Mouse (Mus musculus): ENCODE results near the gene Cdc42ep4. TPM values are rescaled to one million over a fixed set of nuclear protein-coding genes. Genes with fewer than 3 reads are reported as not detected.
A peak's percentile ranks its signal among the peaks of the same experiment; 100 is the strongest.

Gene Cdc42ep4
- total RNA-seq (2017), result 12.2 to 24.2 TPM (median 16.6 TPM) in 3 replicates

- peak; percentile 66 for ATAC-seq (replicated peaks; ENCODE audit: insufficient number of reproducible peaks, low FRiP score, low TSS enrichment, poor library complexity, severe bottlenecking)
Measured at GRCm38 (mm10) chr11:113751484-113752084, at the start of gene Cdc42ep4. Gene Cdc42ep4, minus strand, starts transcription at chr11:113751881.

DNA sequence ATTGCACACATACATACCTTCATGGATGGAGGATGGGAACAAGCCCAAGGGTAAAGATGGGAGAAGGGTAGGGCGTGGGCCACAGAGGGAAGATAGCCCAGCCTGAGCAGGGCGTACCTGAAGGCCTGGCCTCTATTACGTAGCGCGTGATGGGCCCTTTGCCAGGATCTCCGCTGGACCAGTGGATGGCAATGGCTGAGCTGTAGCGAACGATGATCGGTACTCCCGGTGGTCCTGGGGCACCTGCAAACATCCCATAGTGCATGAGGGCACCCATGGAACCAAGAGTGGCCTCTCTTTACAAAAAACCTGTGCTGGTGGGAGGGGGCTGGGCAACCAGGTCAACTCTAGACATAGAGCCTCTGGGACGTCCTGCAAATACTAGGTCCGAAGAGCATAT lies 48.3 kb upstream of the Cdc42ep4 start:
- no peak for ATAC-seq (replicated peaks; ENCODE audit: insufficient number of reproducible peaks, low FRiP score, low TSS enrichment, poor library complexity, severe bottlenecking)

- no peak for ATAC-seq (replicated peaks; ENCODE audit: insufficient number of reproducible peaks, low FRiP score, low TSS enrichment, poor library complexity, severe bottlenecking)
Measured at GRCm38 (mm10) chr11:113799041-113799447, 47.4 kb upstream of the Cdc42ep4 start.

- ATAC-seq (replicated peaks; ENCODE audit: insufficient number of reproducible peaks, low FRiP score, low TSS enrichment, poor library complexity, severe bottlenecking), result no peak
Measured at GRCm38 (mm10) chr11:113798011-113798410, 46.3 kb upstream of the Cdc42ep4 start.

DNA sequence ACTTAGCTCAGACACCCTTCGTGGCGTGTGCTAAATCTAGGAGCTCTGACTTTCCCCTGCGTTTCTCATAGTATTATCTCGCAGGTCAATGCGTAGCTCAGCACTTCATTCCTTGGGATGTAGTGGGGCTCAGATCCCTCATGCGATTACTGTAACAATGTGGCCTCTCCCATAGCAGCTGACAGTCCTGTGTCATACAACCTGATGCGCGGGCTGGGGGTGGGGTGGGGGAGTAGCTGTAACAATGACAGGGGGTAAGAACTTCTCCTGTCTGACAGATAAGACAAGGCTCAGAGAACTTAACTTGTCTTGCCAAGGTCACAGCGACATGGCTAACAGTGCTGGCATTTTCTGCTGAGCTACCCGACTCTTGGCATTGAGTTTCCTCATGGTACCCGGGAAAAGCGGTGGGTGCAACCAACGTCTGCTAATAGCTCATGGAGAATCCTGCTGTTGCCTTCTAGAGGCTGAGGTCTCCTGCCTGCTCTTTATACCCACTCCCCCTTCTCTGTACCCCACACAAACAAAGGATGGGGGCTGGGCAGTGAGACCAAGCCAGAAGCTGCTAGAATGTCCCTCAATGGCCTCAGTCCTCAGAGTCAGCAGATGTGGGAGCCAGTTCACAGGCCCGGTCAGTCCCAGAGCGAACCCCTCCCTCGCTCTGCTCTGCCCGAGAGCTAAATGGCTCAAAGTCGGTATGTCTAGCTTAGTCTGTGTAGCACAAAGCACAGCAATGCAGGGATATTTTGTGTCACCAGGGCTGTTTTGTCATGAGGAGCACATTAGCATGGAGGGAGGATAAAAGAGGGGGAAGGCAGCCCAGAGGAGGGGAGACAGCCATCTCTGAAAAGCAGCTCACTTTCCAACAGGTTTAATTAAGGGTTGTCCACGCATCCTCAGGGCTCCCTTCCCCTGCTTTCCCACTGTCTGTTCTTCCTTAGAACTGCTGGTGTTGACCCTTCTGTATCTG lies 45.6 kb upstream of the Cdc42ep4 start:
- no peak for ATAC-seq (replicated peaks; ENCODE audit: insufficient number of reproducible peaks, low FRiP score, low TSS enrichment, poor library complexity, severe bottlenecking)

- no peak for ATAC-seq (replicated peaks; ENCODE audit: insufficient number of reproducible peaks, low FRiP score, low TSS enrichment, poor library complexity, severe bottlenecking)
Measured at GRCm38 (mm10) chr11:113795846-113796245, 44.2 kb upstream of the Cdc42ep4 start.

DNA sequence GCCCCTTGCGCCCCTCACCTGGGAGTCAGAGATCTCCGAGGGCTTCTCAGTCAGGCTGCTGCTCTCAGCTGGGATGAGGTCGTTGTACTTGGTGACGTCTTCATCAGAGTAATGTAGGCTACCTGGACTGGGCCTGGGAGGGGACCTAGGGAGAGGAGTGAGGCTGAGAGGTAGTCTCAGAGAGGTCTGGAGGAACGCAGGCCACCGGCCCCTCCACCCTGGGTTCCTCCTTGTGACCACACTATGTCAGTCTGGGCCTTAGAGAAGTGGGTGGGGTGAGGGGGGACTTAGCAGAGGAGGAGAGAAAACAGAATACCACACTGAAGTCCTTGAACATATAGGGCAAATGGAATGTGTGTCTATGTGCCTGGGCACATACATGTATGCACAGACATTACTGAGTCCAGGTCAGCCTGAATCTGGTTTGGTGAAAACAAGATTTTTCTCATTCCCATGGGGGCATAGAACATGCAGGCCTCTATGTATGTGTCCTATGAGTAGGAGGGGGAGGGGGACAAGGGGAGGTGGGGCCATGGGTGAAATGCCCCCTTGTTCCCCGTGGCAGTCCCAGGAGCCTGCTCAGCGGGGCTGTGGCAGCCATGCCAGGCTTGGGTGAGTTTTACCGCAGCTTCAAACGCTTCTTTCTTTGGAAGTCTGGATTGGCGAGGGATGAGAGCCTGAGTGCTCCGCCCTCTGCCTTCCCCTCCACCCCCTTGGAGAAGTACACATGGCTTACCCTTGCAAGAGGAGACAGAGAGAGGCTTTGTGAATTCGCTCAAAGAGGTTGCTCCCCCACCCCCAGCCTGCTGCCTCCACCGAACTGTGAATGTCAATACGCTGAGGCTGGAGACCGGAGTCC lies 39.9 kb upstream of the Cdc42ep4 start:
- no peak for ATAC-seq (replicated peaks; ENCODE audit: insufficient number of reproducible peaks, low FRiP score, low TSS enrichment, poor library complexity, severe bottlenecking)

DNA sequence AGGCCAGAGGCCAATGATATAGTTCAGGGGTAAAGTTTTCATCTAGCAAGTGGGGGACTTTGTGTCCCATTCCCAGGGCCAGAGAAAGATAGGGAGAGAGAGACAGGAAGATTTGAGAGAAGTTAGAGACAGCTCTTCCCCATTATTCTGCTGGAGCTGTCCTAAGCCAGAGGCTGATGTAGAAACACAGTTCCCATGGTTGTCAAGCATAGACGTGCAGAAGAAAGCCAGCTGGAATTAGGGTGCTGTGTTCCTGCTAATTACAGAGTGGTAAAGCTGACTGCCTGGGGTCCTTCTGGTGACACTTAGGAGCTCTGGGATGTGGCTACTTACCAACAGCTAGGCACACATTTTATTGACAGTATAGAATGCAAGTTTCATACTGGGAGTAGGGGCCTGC lies 37.4 kb upstream of the Cdc42ep4 start:
- ATAC-seq (replicated peaks; ENCODE audit: insufficient number of reproducible peaks, low FRiP score, low TSS enrichment, poor library complexity, severe bottlenecking), result no peak

DNA sequence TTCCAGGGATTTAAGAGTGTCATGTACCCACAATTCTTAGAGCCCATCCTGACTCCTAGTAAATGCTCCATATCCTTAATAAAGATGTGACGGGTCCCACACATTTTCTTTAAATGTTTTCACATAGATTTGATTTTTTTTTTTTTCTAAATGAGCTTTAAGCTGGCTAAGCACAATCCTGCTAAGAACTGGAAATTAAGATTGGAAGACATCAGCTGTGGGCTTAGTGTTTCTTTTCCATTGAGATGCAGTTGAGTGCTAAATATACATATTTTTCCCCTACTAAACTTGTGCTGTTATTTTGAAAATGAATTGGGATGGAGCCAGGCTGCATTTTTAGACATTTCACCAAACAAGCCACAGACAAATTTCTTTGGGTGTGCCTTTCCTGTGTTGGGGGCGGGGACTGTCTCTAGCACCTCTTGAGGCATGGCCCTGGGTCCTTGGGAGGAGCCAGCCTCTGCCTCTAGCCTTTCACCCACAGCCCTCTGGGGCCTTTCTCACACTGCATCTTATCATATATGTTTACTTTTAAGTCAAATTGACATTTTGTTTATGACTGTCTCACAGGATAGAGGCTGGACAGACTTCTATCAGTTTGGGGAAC lies 36.6 kb upstream of the Cdc42ep4 start:
- peak; percentile 81 for ATAC-seq (replicated peaks; ENCODE audit: insufficient number of reproducible peaks, low FRiP score, low TSS enrichment, poor library complexity, severe bottlenecking)

DNA sequence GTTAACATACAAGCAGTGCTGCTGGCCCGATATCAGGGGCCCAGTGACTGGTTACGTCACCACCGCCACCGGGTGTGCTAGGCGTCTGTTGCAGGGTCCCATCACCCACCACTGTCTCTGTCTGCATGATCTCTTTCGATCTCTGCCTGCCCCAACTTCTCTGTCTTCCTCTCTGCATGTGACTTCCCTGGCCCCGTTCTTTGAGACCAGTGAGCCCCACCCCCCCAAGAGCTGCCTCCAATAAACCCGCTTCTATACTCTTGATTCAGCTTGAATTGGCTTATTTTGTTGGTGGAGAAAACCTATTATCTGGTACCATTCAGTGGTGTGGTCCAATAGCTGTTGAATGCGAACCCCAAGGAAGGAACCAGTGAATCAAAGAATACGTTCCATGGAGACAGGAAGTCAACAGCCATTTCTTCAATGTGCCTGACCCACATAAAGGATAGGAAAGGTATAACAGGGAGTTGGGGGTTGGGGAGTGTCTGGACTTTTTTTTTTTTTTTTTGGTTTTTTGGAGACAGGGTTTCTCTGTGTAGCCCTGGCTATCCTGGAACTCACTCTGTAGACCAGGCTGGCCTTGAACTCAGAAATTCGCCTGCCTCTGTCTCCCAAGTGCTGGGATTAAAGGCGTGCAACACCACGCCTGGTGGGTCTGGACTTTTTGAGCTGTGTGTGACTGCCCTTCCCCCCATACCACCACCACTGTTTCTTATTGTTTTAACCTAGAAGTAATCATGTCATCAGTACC lies 35.9 kb upstream of the Cdc42ep4 start:
- ATAC-seq (replicated peaks; ENCODE audit: insufficient number of reproducible peaks, low FRiP score, low TSS enrichment, poor library complexity, severe bottlenecking), result 0 out of 2 replicates have a peak, but pooled peaks have one; percentile 10

DNA sequence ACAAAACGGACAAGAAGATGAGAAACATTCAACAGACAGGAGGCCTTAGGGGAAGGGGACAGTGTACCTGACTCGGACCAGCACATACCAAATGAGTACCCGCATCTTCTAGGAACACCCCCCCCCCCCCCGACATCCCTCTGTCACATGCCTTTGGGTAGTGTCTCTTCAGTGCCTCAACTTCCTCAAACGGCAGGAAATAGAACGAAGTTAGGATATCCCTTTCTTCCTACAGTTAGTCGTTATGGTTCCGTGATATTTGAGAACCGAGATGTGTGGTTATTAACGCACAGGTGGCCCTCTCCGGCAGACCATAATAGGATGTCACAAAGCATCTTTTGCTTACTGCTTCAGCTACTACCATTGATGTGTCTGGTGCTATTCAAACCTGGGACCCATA lies 35.3 kb upstream of the Cdc42ep4 start:
- peak; percentile 32 for ATAC-seq (replicated peaks; ENCODE audit: insufficient number of reproducible peaks, low FRiP score, low TSS enrichment, poor library complexity, severe bottlenecking)

GRCm38 (mm10) chr11:113786395-113786794 lies 34.7 kb upstream of the Cdc42ep4 start:
- no peak for ATAC-seq (replicated peaks; ENCODE audit: insufficient number of reproducible peaks, low FRiP score, low TSS enrichment, poor library complexity, severe bottlenecking)

DNA sequence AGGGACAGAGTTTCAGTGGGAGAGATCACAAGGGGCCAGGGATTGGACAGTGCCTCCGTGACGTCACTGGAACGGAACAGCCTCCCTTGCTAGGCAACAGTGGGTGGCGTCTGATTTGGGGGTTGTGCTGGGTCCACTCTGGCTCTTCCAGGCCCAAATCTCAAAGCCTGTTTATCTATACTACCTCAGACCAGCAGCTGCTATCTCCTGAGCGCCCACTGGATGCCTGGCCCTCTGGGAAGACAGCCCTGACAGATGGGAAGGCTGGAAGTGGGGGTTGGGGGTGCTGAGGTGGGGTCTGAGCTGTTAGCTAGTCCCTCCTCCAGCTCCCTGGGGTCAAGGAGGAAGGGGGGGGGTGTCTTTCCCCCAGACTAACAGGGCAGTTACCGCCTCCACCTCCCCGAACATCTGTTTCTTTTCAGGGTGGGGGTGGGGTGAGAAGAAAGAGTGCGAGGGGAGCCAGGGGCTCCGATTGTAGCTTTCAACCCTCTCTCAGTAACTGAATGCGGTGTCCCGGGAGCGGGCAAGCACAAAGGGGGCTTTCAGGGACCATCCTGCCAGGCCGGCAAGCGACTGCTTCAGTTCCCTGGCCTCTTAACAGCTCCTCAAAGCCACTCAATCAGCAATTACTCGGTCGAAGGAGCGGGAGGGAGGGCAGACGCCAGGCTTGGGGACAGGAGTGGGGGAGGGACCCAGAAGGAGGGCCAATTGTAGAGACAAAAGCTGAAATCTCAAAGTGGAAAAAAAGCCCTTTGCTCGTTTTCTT lies 33.9 kb upstream of the Cdc42ep4 start:
- no peak for ATAC-seq (replicated peaks; ENCODE audit: insufficient number of reproducible peaks, low FRiP score, low TSS enrichment, poor library complexity, severe bottlenecking)

GRCm38 (mm10) chr11:113784656-113785396 lies 33.1 kb upstream of the Cdc42ep4 start:
- no peak for ATAC-seq (replicated peaks; ENCODE audit: insufficient number of reproducible peaks, low FRiP score, low TSS enrichment, poor library complexity, severe bottlenecking)

DNA sequence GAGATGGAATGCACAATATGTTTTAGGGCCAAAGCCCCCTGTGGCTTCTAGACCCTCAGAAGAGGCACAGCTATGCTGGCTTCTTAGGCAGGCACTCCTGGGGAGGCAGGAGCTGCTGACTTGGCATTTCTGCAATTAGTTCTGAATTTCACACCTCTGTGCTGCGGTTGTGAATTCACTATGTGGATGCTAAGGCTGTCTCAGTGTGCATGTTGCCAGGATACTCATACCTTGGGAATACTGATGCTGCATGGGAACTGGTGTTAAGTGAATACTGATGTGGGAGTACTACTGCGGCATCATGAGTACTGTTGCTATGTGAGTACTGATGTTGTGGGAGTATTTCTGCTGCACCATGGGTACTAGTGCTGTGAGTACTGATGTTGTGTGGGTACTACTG lies 30.8 kb upstream of the Cdc42ep4 start:
- ATAC-seq (replicated peaks; ENCODE audit: insufficient number of reproducible peaks, low FRiP score, low TSS enrichment, poor library complexity, severe bottlenecking), result no peak

- ATAC-seq (replicated peaks; ENCODE audit: insufficient number of reproducible peaks, low FRiP score, low TSS enrichment, poor library complexity, severe bottlenecking), result no peak
Measured at GRCm38 (mm10) chr11:113782006-113782405, 30.3 kb upstream of the Cdc42ep4 start.

DNA sequence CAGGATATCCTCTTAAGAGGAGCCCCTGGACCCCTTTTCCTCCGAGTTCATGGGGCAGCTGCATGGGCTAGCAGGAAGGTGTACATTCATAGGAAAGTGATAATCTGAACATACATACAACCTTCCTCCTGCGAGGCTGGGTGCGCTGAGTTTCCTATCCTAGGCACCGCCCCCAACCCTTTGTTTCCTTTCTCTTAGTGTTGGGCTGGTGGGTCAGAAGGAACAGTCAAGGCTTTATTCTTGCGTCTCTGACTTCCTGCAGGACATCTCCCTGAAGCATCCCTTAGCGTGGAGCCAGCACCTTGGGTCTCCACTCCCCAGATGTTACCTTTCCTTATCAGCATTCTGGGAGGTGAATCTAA lies 28.0 kb upstream of the Cdc42ep4 start:
- no peak for ATAC-seq (replicated peaks; ENCODE audit: insufficient number of reproducible peaks, low FRiP score, low TSS enrichment, poor library complexity, severe bottlenecking)
